Mouse (Mus musculus) bone marrow macrophage, adult 2 months (primary cell): Measurements from ENCODE around the gene Gm20388.

Experiments
- CTCF ChIP-seq: IDR thresholded peaks from 2 replicates; pipeline ENCODE4 v1.5.1; 2012; ENCODE audit warnings: low read depth, mild to moderate bottlenecking, low read length, moderate library complexity
- POLR2A ChIP-seq: IDR thresholded peaks from 2 replicates; pipeline ENCODE4 v1.6.1; 2012; ENCODE audit warnings: mild to moderate bottlenecking, low read depth, low read length, borderline replicate concordance

DNA sequence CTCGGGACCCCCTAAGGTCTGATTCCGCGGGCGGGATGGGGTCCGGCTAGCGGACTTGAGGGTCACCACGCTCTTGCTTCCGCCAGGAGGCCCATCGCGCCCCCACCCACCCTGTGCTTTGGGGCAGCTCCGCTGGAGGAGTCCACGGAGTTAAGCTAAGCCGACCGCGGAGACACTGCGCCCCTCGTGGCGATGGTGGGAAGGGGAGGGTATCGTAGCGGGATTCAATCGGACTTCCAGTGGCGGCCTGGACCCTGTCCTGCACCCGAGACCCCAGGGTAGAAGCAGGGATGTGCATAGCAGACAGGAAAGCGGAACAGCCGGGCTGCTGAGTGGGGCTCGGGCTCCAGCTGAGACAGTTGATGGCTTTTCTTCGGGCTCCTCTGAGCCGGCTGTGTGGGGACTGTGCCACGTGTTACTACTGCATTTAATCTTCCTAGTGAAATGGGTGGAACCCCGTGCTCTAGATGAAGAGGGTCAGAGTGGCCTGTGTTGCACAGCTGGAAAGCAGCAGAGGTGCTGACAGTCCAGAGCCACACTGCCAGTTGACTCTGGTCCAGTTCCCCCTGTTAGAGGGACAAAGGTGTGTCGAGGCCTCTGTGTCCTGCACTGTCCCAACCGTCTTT lies 2320.2 kb downstream of the Gm20388 start:
- TF ChIP-seq CTCF: peak; percentile 33; the same call in 1 of the 2 replicates
- TF ChIP-seq POLR2A: no peak
